Mouse (Mus musculus) midbrain, embryonic 12.5 days (tissue): ENCODE results near the gene Spryd3. TPM values are rescaled to one million over a fixed set of nuclear protein-coding genes. Genes with fewer than 3 reads are reported as not detected.

Experiments
- ATAC-seq: fragments of 200-750 bp; cut with Nextera tagmentation; 2 replicates; pipeline ENCODE4 v1.8.0; 2017; ENCODE audit warnings: low read depth, moderate TSS enrichment, moderate library complexity; ENCODE audit not compliant: low FRiP score
- H3K27ac ChIP-seq: fragments of 300-500 bp; sonication (generic); replicated peaks from 2 replicates; pipeline ENCODE4 v1.5.1; 2016; ENCODE audit warnings: mild to moderate bottlenecking
- H3K27me3 ChIP-seq: fragments of 300-500 bp; sonication (generic); 2 replicates; pipeline ENCODE4 v1.6.1; 2016; ENCODE audit warnings: mild to moderate bottlenecking
- H3K36me3 ChIP-seq: fragments of 300-500 bp; sonication (generic); 2 replicates; pipeline ENCODE4 v1.6.1; 2016
- H3K4me1 ChIP-seq: fragments of 300-500 bp; sonication (generic); 2 replicates; pipeline ENCODE4 v1.6.1; 2016
- H3K4me2 ChIP-seq: fragments of 300-500 bp; sonication (generic); replicated peaks from 2 replicates; pipeline ENCODE4 v1.6.1; 2016; ENCODE audit warnings: mild to moderate bottlenecking, moderate library complexity
- H3K4me3 ChIP-seq: fragments of 300-500 bp; sonication (generic); 2 replicates; pipeline ENCODE4 v1.5.1; 2016; ENCODE audit warnings: mild to moderate bottlenecking
- H3K9ac ChIP-seq: fragments of 300-500 bp; sonication (generic); replicated peaks from 2 replicates; pipeline ENCODE4 v1.6.1; 2016; ENCODE audit warnings: mild to moderate bottlenecking, moderate library complexity
- H3K9me3 ChIP-seq: fragments of 300-500 bp; sonication (generic); 2 replicates; pipeline ENCODE4 v1.6.1; 2016; ENCODE audit warnings: mild to moderate bottlenecking
- WGBS: fragments of 180-500 bp; shearing (Covaris S2); methylation state at CpG from one replicate; pipeline ENCODE4 v1.1.7; 2016; 5-methylcytosine and 5-hydroxymethylcytosine counted together
- polyA plus RNA-seq: library from polyadenylated mRNA; unstranded; fragments of >200 nt; fragmentation: Nextera tagmentation; extraction: Ambion mirVana; gene quantifications from 2 replicates; pipeline ENCODE4 v1.2.1, GENCODE M21; 2016

The Spryd3 gene
- polyA plus RNA-seq, 1 experiment from 2014 or later = 19.3 TPM

- no peak overlapping the region for H3K9ac ChIP-seq
- no peak for ATAC-seq
- H3K4me3 ChIP-seq = no peak overlapping the region
- H3K4me2 ChIP-seq = no peak overlapping the region
- H3K4me1 ChIP-seq = peaks cover 17% of the 10 kb centered on the region
- no peak overlapping the region for H3K27ac ChIP-seq
- 78% methylated on average over 13 of the region's 13 CpGs for WGBS
- no peaks in the 10 kb centered on the region for H3K9me3 ChIP-seq
- peaks cover 28% of the 10 kb centered on the region for H3K27me3 ChIP-seq
- H3K36me3 ChIP-seq = no peaks in the 10 kb centered on the region
These were observed 65.3 kb downstream of the Spryd3 start for GRCm38 (mm10) chr15:102070476-102071467.

Other genes starting within 250 kb of the Spryd3 start
- not detected in 2 replicates for gene Krt76, start 243.3 kb downstream of the Spryd3 start, polyA plus RNA-seq
- not detected in 2 replicates for gene Krt4, start 211.5 kb downstream of the Spryd3 start, polyA plus RNA-seq
- gene Krt79, start 195.9 kb downstream of the Spryd3 start, polyA plus RNA-seq = 0.14 and 0.27 TPM in 2 replicates
- not detected in 2 replicates for gene Krt78, start 181.9 kb downstream of the Spryd3 start, polyA plus RNA-seq
- gene Krt8, start 131.8 kb downstream of the Spryd3 start, polyA plus RNA-seq = 6.2 and 8.4 TPM in 2 replicates
- 3.2 and 4.3 TPM in 2 replicates for gene Krt18, start 108.1 kb downstream of the Spryd3 start, polyA plus RNA-seq
- gene Eif4b, start 62.5 kb downstream of the Spryd3 start, polyA plus RNA-seq = 98.7 and 100 TPM in 2 replicates
- 13.3 and 14.1 TPM in 2 replicates for gene Tns2, start 35.8 kb downstream of the Spryd3 start, polyA plus RNA-seq
- gene Igfbp6, start 8.1 kb upstream of the Spryd3 start, polyA plus RNA-seq = 0.32 and 0.42 TPM in 2 replicates
- 0.10 and 0.14 TPM in 2 replicates for gene Soat2, start 14.3 kb upstream of the Spryd3 start, polyA plus RNA-seq
- gene Zfp740, start 67.0 kb upstream of the Spryd3 start, polyA plus RNA-seq = 108 and 110 TPM in 2 replicates
- gene Csad, start 68.5 kb upstream of the Spryd3 start, polyA plus RNA-seq = 40.9 and 41.0 TPM in 2 replicates
- gene Itgb7, start 95.7 kb upstream of the Spryd3 start, polyA plus RNA-seq = 0.84 and 1.6 TPM in 2 replicates
- 13.6 and 19.2 TPM in 2 replicates for gene Rarg, start 121.3 kb upstream of the Spryd3 start, polyA plus RNA-seq
- 0.26 and 0.28 TPM in 2 replicates for gene Gm9918, start 134.3 kb upstream of the Spryd3 start, polyA plus RNA-seq
- 51.9 and 57.7 TPM in 2 replicates for gene Mfsd5, start 143.2 kb upstream of the Spryd3 start, polyA plus RNA-seq
- gene Espl1, start 160.0 kb upstream of the Spryd3 start, polyA plus RNA-seq = 33.6 and 38.4 TPM in 2 replicates
- gene Pfdn5, start 189.9 kb upstream of the Spryd3 start, polyA plus RNA-seq = 363 and 378 TPM in 2 replicates
- gene Myg1, start 195.5 kb upstream of the Spryd3 start, polyA plus RNA-seq = 96.1 and 108 TPM in 2 replicates
- gene Aaas, start 214.5 kb upstream of the Spryd3 start, polyA plus RNA-seq = 61.5 and 67.9 TPM in 2 replicates
- 0.46 and 0.93 TPM in 2 replicates for gene Sp7, start 230.9 kb upstream of the Spryd3 start, polyA plus RNA-seq